Mouse (Mus musculus) v-Abl transformed pro-B cells (cell line): ENCODE data around the gene Lcmt2.
"Not testable (repeated sequence)": the region's sequence is repeated elsewhere in the genome, so short reads cannot be mapped to it uniquely, and the experiment has no call there.

Source experiments
- in situ Hi-C, 2 experiments: fragments of 400-800 bp; cut with MboI; formaldehyde crosslinking; loops; one replicate each; pipeline ENCODE4 v1.15.1; 2025; ENCODE audit not compliant: unreplicated experiment in 2 of 2

The Lcmt2 gene

DNA sequence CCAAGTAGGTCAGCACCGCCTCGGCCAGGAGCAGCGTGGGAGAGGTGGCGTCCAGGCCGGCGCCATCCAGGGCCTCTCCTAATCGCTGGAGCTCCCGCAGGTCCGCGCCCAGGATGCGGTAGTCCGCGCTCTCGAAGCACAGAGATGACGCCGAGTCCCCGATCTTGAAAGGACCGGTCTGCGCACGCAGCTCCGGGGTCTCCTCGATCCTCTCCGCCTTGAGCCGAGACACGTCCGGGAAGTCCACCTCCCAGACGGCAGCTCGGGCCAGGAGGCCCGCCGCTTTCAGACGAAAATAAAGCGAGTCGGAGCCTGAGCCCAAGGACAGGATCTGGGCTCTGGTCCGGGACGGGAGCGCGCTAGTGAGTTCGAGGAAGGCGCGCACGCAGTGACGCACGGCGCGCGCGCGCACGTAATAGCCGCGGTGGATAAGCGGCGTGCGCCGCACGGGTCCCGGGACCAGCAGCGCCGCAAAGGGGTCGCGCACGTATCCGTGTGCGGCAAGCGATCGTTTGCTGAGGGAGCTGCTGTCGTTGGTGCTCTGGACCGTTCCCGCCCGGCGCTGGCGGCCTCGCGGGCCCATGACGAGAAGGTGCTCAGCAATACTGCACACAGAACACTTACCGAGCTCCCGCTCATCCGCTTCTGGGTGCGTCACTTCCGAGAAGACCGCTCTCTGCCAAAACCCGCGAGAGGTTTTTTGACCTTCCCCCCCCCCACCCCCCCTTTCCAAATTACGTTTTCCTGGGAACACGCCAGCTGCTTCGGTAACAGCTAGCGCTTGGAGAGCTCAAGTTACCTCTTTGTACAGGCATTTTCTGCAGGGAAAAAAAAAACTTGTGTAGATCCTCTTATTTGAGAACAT, at the start of gene Lcmt2, which contains the start of gene Adal:
Lcmt2 (minus strand) TSS at position 636 of the 865 bp plus-strand sequence.
Adal (plus strand) TSS at position 411 of the 865 bp plus-strand sequence.
- in situ Hi-C loops = no loop called here

DNA sequence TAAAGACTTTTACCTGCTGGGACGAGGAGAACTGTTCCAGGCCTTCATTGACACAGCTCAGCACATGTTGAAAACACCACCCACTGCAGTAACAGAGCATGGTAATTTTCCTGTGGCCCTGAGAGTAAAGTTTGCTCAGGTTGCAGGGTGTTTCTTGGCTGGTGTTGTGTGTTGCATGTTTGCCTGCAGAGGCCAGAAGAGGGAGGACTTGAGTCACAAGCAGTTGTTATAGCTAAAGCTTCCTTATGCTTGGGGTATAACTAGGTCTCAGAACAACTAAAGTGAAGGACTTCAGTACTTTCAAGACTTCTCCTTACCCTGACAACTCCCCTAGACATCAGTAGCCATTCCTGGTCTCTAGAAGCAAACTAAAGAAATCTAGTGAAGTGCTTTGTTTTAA, 48.1 kb upstream of the Lcmt2 start:
- in situ Hi-C loops = no loop called here

GRCm38 (mm10) chr2:121184142-121184541, 43.7 kb upstream of the Lcmt2 start:
- in situ Hi-C loops = no loop called here

DNA sequence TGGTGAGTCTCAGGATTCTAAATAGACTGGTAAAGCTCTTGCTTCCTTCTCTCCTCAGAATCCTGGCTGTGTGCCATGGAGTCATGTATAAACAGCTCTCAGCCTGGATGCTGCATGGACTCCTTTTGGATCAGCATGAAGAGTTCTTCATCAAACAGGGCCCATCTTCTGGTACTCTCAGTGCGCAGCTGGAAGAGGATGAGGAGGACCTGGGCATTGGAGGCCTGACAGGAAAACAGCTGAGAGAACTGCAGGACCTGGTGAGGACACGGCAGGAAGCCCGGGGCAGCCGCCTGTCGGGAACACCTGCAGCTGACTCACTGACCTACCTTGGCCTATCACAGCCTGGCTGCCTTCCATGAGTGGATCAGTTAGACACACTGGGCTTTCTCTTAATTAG, 43.0 kb upstream of the Lcmt2 start:
- in situ Hi-C loops = no loop called here

- in situ Hi-C loops = no loop called here
These were observed 38.5 kb upstream of the Lcmt2 start for GRCm38 (mm10) chr2:121178828-121179479.

- in situ Hi-C loops = no loop called here
These were observed 30.7 kb upstream of the Lcmt2 start, which contains the start of gene Zscan29 for GRCm38 (mm10) chr2:121170980-121171742. Gene Zscan29 (minus strand): TSS chr2:121171125.

DNA sequence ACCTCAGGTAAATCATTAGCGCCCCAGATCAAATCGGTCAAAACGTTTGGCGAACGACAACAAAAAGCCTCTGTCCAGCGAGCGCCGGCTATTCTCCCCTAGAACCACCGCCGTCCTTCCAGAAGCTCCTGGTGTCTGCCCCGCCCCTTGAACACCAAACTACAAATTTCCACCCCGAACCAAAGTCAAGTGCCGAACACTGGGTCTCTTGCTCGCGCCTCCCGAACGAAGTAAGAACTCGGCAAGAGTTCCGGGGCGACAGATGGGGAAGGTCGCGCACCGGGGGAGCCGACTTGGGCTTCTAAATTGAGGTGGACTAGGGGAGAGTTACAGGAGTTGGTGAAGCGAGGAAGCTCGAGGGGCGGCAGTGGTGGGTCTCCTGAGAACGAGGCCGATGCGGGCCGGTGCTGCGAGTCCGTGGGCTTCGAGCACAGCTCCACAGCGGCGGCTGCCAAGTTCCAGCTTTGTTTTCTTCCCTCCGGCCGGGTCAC, 30.1 kb upstream of the Lcmt2 start, which contains the start of gene Tubgcp4:
Tubgcp4 (plus strand) TSS at position 174 of the 491 bp plus-strand sequence.
- in situ Hi-C loops = no loop called here

DNA sequence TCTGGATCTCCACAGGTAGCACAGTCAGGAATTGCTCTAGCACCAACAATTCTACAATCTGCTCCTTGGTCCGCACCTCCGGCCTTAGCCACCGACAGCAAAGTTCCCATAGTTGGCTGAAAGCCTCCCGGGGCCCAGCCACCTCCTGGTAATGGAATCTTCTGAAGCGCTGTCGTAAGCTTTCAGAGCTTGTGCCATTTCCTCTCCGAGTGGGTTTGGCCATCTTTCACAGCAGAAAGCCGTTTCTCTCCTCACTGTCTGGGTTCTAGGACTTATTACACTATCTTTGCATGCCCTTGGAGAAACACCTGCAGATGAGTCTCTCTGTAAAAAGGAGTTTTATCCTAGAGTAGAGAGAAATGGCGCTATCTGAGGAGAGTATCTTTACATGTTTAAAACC, 29.4 kb upstream of the Lcmt2 start:
- in situ Hi-C loops = no loop called here

- in situ Hi-C loops = no loop called here
These were observed 28.7 kb upstream of the Lcmt2 start for GRCm38 (mm10) chr2:121169173-121169572.

GRCm38 (mm10) chr2:121153100-121153499, 12.6 kb upstream of the Lcmt2 start:
- in situ Hi-C loops = no loop called here

DNA sequence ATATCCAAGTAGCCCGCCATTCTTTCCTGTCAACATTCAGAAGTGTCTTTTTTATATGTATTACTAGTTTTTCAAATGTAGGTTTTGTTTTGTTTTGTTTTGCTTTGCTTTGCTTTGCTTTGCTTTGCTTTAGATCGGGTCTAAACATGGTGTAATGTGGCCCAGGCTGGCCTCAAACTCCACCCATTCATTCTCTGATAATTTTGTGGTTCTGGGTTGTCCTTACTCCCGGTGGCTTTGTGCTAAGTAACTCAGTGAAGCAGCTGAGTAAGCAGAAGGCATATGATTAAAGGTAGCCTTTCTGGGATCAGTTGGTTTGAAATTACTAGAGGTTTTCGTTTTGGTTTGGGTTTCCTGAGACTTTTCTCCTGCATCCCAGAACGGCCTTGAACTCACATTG, 9.2 kb upstream of the Lcmt2 start:
- in situ Hi-C loops = no loop called here

GRCm38 (mm10) chr2:121142415-121142814, 2.0 kb upstream of the Lcmt2 start:
- in situ Hi-C loops = no loop called here

DNA sequence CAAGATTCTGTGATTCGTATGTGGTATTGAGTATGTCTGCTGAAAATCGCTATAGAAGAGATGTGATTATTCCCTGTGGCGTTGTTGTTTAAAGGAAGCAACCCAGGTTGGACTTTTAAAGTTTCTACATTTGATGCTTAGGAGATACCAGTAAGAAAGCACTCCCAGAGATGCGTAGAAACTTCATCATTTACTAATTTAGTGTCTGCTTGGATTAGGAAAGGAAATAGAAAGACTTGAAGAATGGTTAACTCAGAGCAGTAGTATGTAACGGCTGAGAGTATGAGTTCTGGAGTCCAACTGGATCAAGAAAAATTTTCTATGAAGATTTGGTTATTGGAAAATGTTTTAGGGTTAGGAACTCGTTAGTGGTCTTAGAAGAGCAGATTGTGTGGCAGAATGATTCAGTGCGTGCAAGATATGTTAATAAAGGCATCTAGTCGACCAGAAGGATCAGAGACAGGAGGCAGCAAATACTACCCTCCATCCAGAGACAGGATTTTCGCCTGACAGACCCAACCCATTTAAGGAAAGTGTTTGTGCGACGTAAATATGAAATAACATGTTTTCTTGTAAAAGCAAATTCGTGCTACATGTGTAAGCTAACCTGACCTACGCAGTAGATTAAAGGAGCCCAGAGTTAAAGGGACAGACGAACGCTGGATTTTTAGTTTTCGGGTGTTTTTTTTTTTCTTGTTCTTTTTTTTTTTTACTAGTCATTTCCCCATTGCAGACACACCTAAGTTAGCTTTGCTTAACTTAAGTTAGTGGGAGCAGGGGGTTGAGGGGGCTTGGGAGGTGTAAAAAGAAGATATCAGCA, 973 bp upstream of the Lcmt2 start:
- in situ Hi-C loops = no loop called here

- in situ Hi-C loops = no loop called here
These were observed 1.0 kb downstream of the Lcmt2 start for GRCm38 (mm10) chr2:121139266-121140017.

DNA sequence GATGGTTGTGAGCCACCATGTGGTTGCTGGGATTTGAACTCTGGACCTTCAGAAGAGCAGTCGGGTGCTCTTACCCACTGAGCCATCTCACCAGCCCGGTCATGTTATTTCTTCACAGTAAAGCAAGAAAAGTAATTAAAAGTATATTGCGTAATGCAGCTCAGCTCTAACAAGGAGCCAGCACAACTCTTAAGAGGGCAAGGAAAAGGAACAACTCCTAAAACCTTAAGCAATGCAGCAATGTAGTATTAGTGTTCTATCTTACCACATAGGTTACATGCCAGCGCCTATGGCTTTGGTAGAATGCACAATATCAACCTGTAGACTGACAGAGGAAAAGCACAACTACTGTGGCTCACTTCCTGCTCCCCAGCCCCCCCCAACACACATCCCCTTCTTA, 3.1 kb downstream of the Lcmt2 start:
- in situ Hi-C loops = no loop called here

GRCm38 (mm10) chr2:121132822-121133221, 7.6 kb downstream of the Lcmt2 start:
- in situ Hi-C loops = no loop called here

- in situ Hi-C loops = no loop called here
These were observed 11.4 kb downstream of the Lcmt2 start for GRCm38 (mm10) chr2:121128865-121129620.

DNA sequence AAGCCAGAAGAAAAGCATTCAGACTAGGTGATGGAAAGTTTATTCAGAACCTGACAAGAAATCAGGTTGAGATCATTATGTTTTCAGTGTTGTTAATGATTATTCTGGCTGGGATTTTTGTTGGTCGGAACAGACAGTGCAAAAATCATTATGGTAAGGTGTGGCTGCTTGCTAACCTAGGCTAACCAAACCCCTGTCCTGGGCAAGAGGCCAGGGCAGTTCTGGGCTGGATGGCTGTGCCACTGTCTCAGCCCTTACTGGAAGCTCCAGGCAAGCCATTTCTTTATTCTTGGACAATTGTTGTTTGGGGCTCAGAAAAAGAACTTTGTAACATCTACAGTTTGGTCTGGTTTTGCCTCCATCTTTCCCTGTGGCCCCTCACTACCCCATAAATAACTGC, 12.9 kb downstream of the Lcmt2 start:
- in situ Hi-C loops = no loop called here

GRCm38 (mm10) chr2:121126302-121126701, 14.2 kb downstream of the Lcmt2 start:
- in situ Hi-C loops = not testable (repeated sequence)
